Mouse (Mus musculus) spleen, adult 2 months (tissue): ENCODE results near the gene Cds2. TPM values are rescaled to one million over a fixed set of nuclear protein-coding genes. Genes with fewer than 3 reads are reported as not detected.
A peak's percentile ranks its signal among the peaks of the same experiment; 100 is the strongest.

Experiments
- DNase-seq, 2 experiments: peaks; one replicate each; pipeline versions ENCODE4 v3.0.0 to v3.0.0-alpha.2; 2012 to 2021; ENCODE audit warnings: low spot score in 2 of 2, low read depth in 1 of 2
- H3K27ac ChIP-seq: fragments of 200-500 bp; 2 replicates; pipeline ENCODE4 v1.5.1; 2012; ENCODE audit warnings: low read length, inconsistent platforms; ENCODE audit not compliant: insufficient read depth
- H3K27me3 ChIP-seq: fragments of 200-500 bp; 2 replicates; pipeline ENCODE4 v1.6.1; 2012; ENCODE audit warnings: mild to moderate bottlenecking, moderate library complexity, low read length, inconsistent platforms; ENCODE audit not compliant: control insufficient read depth, insufficient read depth
- H3K36me3 ChIP-seq: fragments of 200-500 bp; 2 replicates; pipeline ENCODE4 v1.6.1; 2012; ENCODE audit warnings: mild to moderate bottlenecking, low read length, inconsistent platforms; ENCODE audit not compliant: control insufficient read depth, insufficient read depth
- H3K4me1 ChIP-seq: fragments of 200-500 bp; 2 replicates; pipeline ENCODE4 v1.6.1; 2011; ENCODE audit warnings: inconsistent platforms; ENCODE audit not compliant: control insufficient read depth, insufficient read depth, insufficient read length
- H3K4me3 ChIP-seq: fragments of 200-500 bp; 2 replicates; pipeline ENCODE4 v1.5.1; 2011; ENCODE audit warnings: mild to moderate bottlenecking, inconsistent platforms; ENCODE audit not compliant: insufficient read depth, insufficient read length; ENCODE audit errors: extremely low read depth
- CTCF ChIP-seq: fragments of 200-500 bp; IDR thresholded peaks from 2 replicates; pipeline ENCODE4 v1.5.1; 2011; ENCODE audit warnings: mild to moderate bottlenecking, inconsistent platforms; ENCODE audit not compliant: insufficient read depth, insufficient read length, insufficient replicate concordance; ENCODE audit errors: extremely low read depth
- POLR2A ChIP-seq: fragments of 200-500 bp; IDR thresholded peaks from 2 replicates; pipeline ENCODE4 v1.6.1; 2011; ENCODE audit warnings: low read depth, low read length, inconsistent platforms
- WGBS: fragments of 180-500 bp; shearing (Covaris S2); methylation state at CpG from one replicate; pipeline ENCODE4 v1.1.7; 2018; 5-methylcytosine and 5-hydroxymethylcytosine counted together
- polyA plus RNA-seq: library from polyadenylated mRNA; depleted of rRNA; stranded (reverse); fragments of >200 nt; gene quantifications from 2 replicates; pipeline ENCODE4 v1.2.3, GENCODE M21; 2012

The Cds2 gene
- polyA plus RNA-seq, 1 experiment, result 34.8 TPM

DNA sequence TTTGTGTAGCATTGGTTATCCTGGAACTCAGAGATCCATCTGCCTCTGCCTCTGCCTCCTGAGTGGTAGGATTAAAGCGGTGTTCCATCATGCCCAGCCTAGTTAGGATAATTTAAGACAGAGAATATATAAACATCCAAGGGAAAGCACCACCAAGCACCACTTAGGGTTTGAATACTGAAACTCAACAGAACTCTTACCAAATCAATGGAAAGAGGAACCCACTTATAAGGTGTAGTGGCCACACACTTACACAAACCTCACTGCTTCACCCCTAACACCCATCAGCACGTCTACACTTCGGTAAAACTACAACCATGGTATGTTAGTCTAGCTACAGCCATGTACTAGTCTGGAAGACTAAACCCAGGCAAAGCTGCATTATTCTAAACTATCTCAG, 19.6 kb upstream of the Cds2 start:
- H3K4me1 ChIP-seq, result peaks cover 6% of the 10 kb centered on the region; the same call in 1 of the 2 replicates
- no peak overlapping the region for H3K4me3 ChIP-seq
- no peak for TF ChIP-seq CTCF
- peaks cover 4% of the 10 kb centered on the region for H3K36me3 ChIP-seq
- 81% methylated on average over 3 of the region's 3 CpGs for WGBS
- DNase-seq, result no peak
- no peaks in the 10 kb centered on the region for H3K27me3 ChIP-seq
- no peak overlapping the region for H3K27ac ChIP-seq

DNA sequence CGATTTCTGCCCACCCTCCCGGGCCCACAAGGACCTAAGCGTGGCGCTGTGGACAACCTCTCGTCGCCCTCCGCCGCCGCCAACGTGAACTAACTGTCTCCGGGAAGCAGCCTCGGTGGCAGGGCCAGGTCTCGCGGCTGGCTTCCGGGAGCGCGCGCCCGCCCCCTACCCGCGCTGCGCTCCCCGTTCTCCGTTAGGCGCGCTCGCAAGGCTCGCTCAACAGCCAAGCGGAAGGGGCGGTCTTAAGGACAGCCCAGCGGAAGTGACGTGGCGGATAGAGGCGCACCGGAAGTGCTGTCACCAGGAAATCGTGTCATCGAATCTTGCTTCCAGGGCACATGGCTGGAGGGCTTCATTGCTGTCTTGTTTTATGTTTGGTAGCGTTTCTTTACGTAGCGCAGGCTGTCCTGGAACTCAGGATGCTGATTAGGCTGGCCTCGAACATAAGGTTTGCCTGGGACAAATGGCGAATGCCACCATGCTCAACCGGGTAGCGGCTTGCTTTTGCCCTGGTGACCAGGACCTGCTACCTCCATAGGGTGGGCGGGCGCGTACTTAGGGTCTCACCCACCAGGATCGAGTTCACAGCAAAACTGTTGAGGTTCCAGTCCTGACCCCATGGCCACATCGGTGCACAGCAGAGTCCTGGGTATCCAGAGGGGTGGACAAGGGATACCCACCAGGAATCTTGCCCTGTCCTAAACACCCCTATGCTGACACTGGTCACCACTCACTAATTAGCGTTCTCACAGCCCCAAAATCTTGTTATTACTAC, 15.2 kb upstream of the Cds2 start, which contains the start of gene Tmem230:
Gene Tmem230, minus strand, starts transcription at position 269 of the 775 bp plus-strand sequence.
- TF ChIP-seq CTCF (no peak), POLR2A (peak; percentile 51; the same call in 1 of the 2 replicates)
- Histone ChIP-seq H3K27me3 (no peaks in the 10 kb centered on the region), H3K36me3 (peaks cover 6% of the 10 kb centered on the region), H3K4me1 (peaks cover 6% of the 10 kb centered on the region; the same call in 1 of the 2 replicates), H3K4me3 (peak within 1 kb of the TSS; percentile 69), H3K27ac (peak within 1 kb of the TSS; percentile 82)
- peak; percentile 93 for DNase-seq
- 11% methylated on average over 50 of the region's 50 CpGs for WGBS

DNA sequence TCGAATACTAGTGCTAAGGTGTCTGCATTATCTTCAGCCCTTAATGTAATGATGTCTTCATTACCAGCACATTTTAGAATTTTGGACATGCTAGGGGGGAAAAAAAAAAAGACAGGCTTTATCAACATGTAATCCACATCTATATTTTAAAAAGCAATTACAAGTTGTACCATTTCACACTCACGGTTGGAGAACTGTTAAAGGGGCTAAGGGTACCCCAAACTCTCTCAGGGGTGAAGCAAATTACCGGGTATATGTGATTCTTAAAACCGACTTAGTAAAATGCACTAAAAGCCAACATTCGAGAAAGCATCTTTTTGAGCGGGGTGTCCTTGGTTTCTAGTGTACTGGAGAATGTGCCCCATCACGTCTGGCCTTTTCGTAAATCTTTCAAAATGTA, 11.0 kb upstream of the Cds2 start:
- Histone ChIP-seq H3K4me1 (peaks cover 6% of the 10 kb centered on the region; the same call in 1 of the 2 replicates), H3K36me3 (peaks cover 6% of the 10 kb centered on the region), H3K27ac (no peak overlapping the region), H3K27me3 (no peaks in the 10 kb centered on the region), H3K4me3 (peak overlapping the region; percentile 76; the same call in 1 of the 2 replicates)
- WGBS, result 6% methylated on average over 8 of the region's 8 CpGs
- no peak for TF ChIP-seq POLR2A
- TF ChIP-seq CTCF, result no peak
- no peak for DNase-seq

DNA sequence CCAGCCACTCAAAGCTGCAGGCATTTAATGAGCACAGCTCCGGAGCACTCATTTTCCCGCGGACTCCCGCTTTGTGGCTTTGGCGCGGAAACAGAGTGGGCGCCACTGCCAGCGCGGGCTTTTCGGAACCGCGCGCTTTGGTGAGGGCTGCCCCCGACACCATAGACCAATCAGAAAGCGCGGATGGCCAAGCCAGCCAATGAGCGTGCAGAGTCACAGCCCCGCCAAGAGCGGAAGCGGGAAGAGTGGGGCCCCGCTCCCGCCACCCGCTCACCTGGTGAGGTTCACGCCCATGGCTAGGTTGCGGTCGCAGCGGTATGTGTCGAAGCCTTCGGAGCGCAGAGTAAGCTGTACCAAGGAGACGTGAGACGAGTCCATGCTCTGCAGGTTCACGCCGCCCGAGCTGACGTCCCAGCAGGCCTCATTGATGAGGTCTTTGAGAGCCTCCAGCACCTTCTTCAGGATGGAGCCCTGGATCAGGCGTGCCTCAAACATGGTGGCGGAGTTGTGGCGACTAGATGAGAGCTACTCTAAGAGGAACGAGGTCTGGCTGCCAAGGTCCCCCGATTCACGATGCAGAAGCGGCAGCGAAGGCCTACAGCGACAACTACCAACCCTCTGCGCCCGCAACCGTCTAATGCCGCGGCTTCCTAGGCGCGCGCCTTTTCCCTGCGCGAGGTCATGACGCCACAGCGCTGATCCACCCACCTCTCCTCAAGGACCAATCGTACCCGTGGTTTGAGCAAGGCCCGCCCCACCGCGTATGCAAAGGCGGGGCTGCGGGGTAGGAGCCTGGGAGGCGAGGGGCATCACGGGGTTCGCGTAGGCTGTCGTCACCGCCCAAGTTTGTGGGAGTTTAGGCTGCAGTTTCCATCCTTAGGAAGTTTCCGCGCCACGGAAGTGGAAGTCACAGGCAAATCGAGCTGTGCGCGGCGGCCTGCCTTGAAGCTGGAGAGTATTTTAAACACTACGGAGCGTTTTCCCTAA, 10.1 kb upstream of the Cds2 start, which contains the start of gene Pcna:
Gene Pcna, minus strand, starts transcription at position 773 of the 987 bp plus-strand sequence.
- peak; percentile 96 for DNase-seq
- no peaks in the 10 kb centered on the region for H3K27me3 ChIP-seq
- under 1% methylated on average over 79 of the region's 79 CpGs for WGBS
- peak within 1 kb of the TSS; percentile 82 for H3K27ac ChIP-seq
- H3K36me3 ChIP-seq, result peaks cover 6% of the 10 kb centered on the region
- TF ChIP-seq POLR2A (peak; percentile 87), CTCF (no peak)
- peak within 1 kb of the TSS; percentile 76 for H3K4me3 ChIP-seq
- peaks cover 4% of the 10 kb centered on the region; the same call in 1 of the 2 replicates for H3K4me1 ChIP-seq

DNA sequence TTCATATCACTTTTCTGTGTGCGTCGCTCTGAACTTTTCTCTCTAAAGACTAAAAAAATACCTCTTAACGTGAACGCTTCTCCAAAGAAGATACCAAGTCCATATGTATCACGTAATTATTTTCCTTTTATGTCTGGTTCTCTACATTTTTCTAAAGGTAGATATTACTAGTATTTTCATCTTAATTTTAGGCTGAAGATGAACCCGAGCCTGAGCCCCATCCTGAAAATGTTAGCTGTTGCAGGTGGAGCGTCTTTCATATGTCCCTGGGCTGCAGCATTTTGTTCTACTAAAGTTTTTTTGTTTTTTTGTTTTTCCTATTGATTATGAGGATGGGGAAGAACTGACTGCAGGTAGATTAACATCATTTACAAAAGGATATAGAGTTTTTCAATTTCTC, 9.3 kb upstream of the Cds2 start:
- no peak overlapping the region; the same call in 1 of the 2 replicates for H3K4me3 ChIP-seq
- TF ChIP-seq POLR2A, result no peak
- no peak for TF ChIP-seq CTCF
- WGBS, result 1% methylated on average over 7 of the region's 7 CpGs
- H3K4me1 ChIP-seq, result no peaks in the 10 kb centered on the region
- H3K27ac ChIP-seq, result no peak overlapping the region
- H3K36me3 ChIP-seq, result peaks cover 6% of the 10 kb centered on the region
- DNase-seq, result no peak
- H3K27me3 ChIP-seq, result no peaks in the 10 kb centered on the region

DNA sequence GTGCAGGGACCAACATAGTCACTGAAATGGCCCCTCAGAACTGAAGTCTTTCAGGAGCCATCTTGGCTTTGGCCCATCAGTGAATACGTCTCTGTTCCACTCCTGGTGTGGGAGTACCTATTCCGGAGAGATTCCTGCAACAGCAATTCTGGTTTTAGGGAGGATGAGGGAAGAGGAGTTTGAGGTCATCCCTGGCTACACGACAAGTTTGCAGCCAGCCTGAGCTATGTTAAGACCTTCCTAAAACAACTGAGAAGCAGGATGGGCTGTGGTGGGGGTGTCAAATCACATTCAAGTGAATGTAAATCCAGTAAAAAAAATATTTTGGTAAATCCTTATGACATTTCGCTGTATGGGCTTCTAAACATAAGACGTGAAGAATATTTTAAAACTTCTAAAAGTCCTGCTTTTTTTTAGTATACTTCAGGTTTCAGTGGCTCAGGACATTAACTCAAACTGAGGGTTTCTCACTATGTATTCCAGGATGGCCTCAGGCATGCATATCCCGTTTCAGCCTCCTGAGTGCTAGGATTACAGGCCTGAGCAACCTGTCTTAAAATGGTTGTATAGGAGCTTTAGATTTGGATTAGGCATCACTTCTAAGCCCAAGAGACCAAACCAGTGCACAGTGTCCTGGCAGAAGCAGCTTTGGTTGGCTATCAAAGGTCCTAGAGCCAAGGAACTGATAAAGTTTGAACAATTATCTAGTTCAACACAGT, 5.4 kb upstream of the Cds2 start:
- no peaks in the 10 kb centered on the region for H3K36me3 ChIP-seq
- H3K4me3 ChIP-seq, result no peak overlapping the region

More for the DNA sequence above, 5.4 kb upstream of the Cds2 start:
- H3K27me3 ChIP-seq, result no peaks in the 10 kb centered on the region
- DNase-seq, result no peak
- WGBS, result 94% methylated on average over 6 of the region's 6 CpGs
- H3K27ac ChIP-seq, result no peak overlapping the region
- no peak for TF ChIP-seq CTCF
- no peak for TF ChIP-seq POLR2A
- H3K4me1 ChIP-seq, result no peaks in the 10 kb centered on the region
